Mouse (Mus musculus): Measurements from ENCODE around the gene Olfr985.

Olfr985 gene

GRCm38 (mm10) chr9:40130084-40130483, at the start of gene Olfr985:
TSS of gene Olfr985 (minus strand) at chr9:40130184.
- no peak for DNase-seq (ENCODE audit: low spot score in 2 of 2)

GRCm38 (mm10) chr9:40177017-40177416, 47.0 kb upstream of the Olfr985 start:
- no peak for DNase-seq (ENCODE audit: low spot score in 2 of 2)

- DNase-seq (ENCODE audit: low spot score in 2 of 2) = no peak
Observed at GRCm38 (mm10) chr9:40166446-40166845, 36.5 kb upstream of the Olfr985 start.

GRCm38 (mm10) chr9:40155118-40155644, 25.2 kb upstream of the Olfr985 start:
- DNase-seq (ENCODE audit: low spot score in 2 of 2) = no peak

GRCm38 (mm10) chr9:40141544-40141943, 11.6 kb upstream of the Olfr985 start:
- DNase-seq (ENCODE audit: low spot score in 2 of 2) = no peak

GRCm38 (mm10) chr9:40139484-40139883, 9.5 kb upstream of the Olfr985 start:
- DNase-seq (ENCODE audit: low spot score in 2 of 2) = no peak

GRCm38 (mm10) chr9:40136987-40137688, 7.2 kb upstream of the Olfr985 start:
- no peak for DNase-seq (ENCODE audit: low spot score in 2 of 2)

- no peak for DNase-seq (ENCODE audit: low spot score in 2 of 2)
Observed at GRCm38 (mm10) chr9:40130556-40130955, 572 bp upstream of the Olfr985 start.

GRCm38 (mm10) chr9:40117287-40117659, 12.7 kb downstream of the Olfr985 start:
- DNase-seq (ENCODE audit: low spot score in 2 of 2) = no peak

GRCm38 (mm10) chr9:40116645-40117286, 13.2 kb downstream of the Olfr985 start:
- no peak for DNase-seq (ENCODE audit: low spot score in 2 of 2)

GRCm38 (mm10) chr9:40114106-40114505, 15.9 kb downstream of the Olfr985 start, which contains the start of gene Olfr984:
TSS of gene Olfr984 (minus strand) at chr9:40114206.
- DNase-seq (ENCODE audit: low spot score in 2 of 2) = no peak

- no peak for DNase-seq (ENCODE audit: low spot score in 2 of 2)
Observed at GRCm38 (mm10) chr9:40094769-40095168, 35.2 kb downstream of the Olfr985 start.

GRCm38 (mm10) chr9:40093495-40093894, 36.5 kb downstream of the Olfr985 start, which contains the start of gene Olfr983:
TSS of gene Olfr983 (minus strand) at chr9:40093595.
- no peak for DNase-seq (ENCODE audit: low spot score in 2 of 2)
